Mouse (Mus musculus): Measurements from ENCODE around the gene Tra2b.

GRCm38 (mm10) chr16:22301378-22301777, 35.6 kb upstream of the Tra2b start:
- TF ChIP-seq POLR2A (IDR thresholded peaks at IDR 0.05; ENCODE audit: insufficient read depth, low read depth, low read length) (no peak), CTCF (IDR thresholded peaks at IDR 0.05) (peak; percentile 22; the same call in 1 of the 2 replicates), EP300 (IDR thresholded peaks at IDR 0.05; ENCODE audit: insufficient read depth, low read depth, low read length) (no peak)

All from heart, adult 2 months (tissue).